Mouse (Mus musculus): Measurements from ENCODE around the gene Galnt9. TPM values are rescaled to one million over a fixed set of nuclear protein-coding genes. Genes with fewer than 3 reads are reported as not detected.

Gene Galnt9
- polyA plus RNA-seq, 1 experiment from 2014 or later = 5.6 TPM

- Histone ChIP-seq H3K4me3 (ENCODE audit: low read depth, low read length) (no peak overlapping the region), H3K4me1 (ENCODE audit: control insufficient read depth, insufficient read depth, low read length) (no peaks in the 10 kb centered on the region), H3K9me3 (ENCODE audit: control insufficient read depth, low read length) (no peaks in the 10 kb centered on the region), H3K9ac (ENCODE audit: low read length) (no peak overlapping the region), H3K27ac (ENCODE audit: low read depth, low read length) (no peak overlapping the region), H3K36me3 (ENCODE audit: control insufficient read depth, insufficient read depth, low read length) (no peaks in the 10 kb centered on the region), H3K4me2 (ENCODE audit: low read depth) (no peak overlapping the region), H3K27me3 (ENCODE audit: control insufficient read depth, insufficient read depth, low read length) (no peaks in the 10 kb centered on the region)
- DNase-seq (ENCODE audit: low spot score) = no peak
- no peak for ATAC-seq (ENCODE audit: insufficient read depth, low FRiP score, low TSS enrichment)
- WGBS = 82% methylated on average over 4 of the region's 4 CpGs
Measured at GRCm38 (mm10) chr5:110523296-110523695, 20.9 kb upstream of the Galnt9 start.

- ATAC-seq (ENCODE audit: insufficient read depth, low FRiP score, low TSS enrichment) (no peak), DNase-seq (ENCODE audit: low spot score) (no peak)
- Histone ChIP-seq H3K9ac (ENCODE audit: low read length) (no peak overlapping the region), H3K27ac (ENCODE audit: low read depth, low read length) (no peak overlapping the region), H3K4me1 (ENCODE audit: control insufficient read depth, insufficient read depth, low read length) (no peaks in the 10 kb centered on the region), H3K36me3 (ENCODE audit: control insufficient read depth, insufficient read depth, low read length) (no peaks in the 10 kb centered on the region), H3K27me3 (ENCODE audit: control insufficient read depth, insufficient read depth, low read length) (no peaks in the 10 kb centered on the region), H3K4me2 (ENCODE audit: low read depth) (no peak overlapping the region), H3K9me3 (ENCODE audit: control insufficient read depth, low read length) (no peaks in the 10 kb centered on the region), H3K4me3 (ENCODE audit: low read depth, low read length) (no peak overlapping the region)
- 83% methylated on average over 6 of the region's 6 CpGs for WGBS
Measured at GRCm38 (mm10) chr5:110525701-110526100, 18.5 kb upstream of the Galnt9 start.

- no peaks in the 10 kb centered on the region for H3K4me1 ChIP-seq (ENCODE audit: control insufficient read depth, insufficient read depth, low read length)
- no peaks in the 10 kb centered on the region for H3K9me3 ChIP-seq (ENCODE audit: control insufficient read depth, low read length)
- no peaks in the 10 kb centered on the region for H3K27me3 ChIP-seq (ENCODE audit: control insufficient read depth, insufficient read depth, low read length)
- no peak overlapping the region for H3K9ac ChIP-seq (ENCODE audit: low read length)
- WGBS = 85% methylated on average over 4 of the region's 4 CpGs
- ATAC-seq (ENCODE audit: insufficient read depth, low FRiP score, low TSS enrichment) (no peak), DNase-seq (ENCODE audit: low spot score) (no peak)
- H3K27ac ChIP-seq (ENCODE audit: low read depth, low read length) = no peak overlapping the region
- H3K4me2 ChIP-seq (ENCODE audit: low read depth) = no peak overlapping the region
- no peak overlapping the region for H3K4me3 ChIP-seq (ENCODE audit: low read depth, low read length)
- H3K36me3 ChIP-seq (ENCODE audit: control insufficient read depth, insufficient read depth, low read length) = no peaks in the 10 kb centered on the region
Measured at GRCm38 (mm10) chr5:110526556-110526955, 17.6 kb upstream of the Galnt9 start.

GRCm38 (mm10) chr5:110531091-110531490 is 13.1 kb upstream of the Galnt9 start:
- Histone ChIP-seq H3K9ac (ENCODE audit: low read length) (no peak overlapping the region), H3K27me3 (ENCODE audit: control insufficient read depth, insufficient read depth, low read length) (no peaks in the 10 kb centered on the region), H3K9me3 (ENCODE audit: control insufficient read depth, low read length) (no peaks in the 10 kb centered on the region), H3K4me1 (ENCODE audit: control insufficient read depth, insufficient read depth, low read length) (no peaks in the 10 kb centered on the region), H3K4me2 (ENCODE audit: low read depth) (no peak overlapping the region), H3K36me3 (ENCODE audit: control insufficient read depth, insufficient read depth, low read length) (no peaks in the 10 kb centered on the region), H3K27ac (ENCODE audit: low read depth, low read length) (no peak overlapping the region), H3K4me3 (ENCODE audit: low read depth, low read length) (no peak overlapping the region)
- WGBS = 81% methylated on average over 4 of the region's 4 CpGs
- DNase-seq (ENCODE audit: low spot score) = no peak
- ATAC-seq (ENCODE audit: insufficient read depth, low FRiP score, low TSS enrichment) = no peak

DNA sequence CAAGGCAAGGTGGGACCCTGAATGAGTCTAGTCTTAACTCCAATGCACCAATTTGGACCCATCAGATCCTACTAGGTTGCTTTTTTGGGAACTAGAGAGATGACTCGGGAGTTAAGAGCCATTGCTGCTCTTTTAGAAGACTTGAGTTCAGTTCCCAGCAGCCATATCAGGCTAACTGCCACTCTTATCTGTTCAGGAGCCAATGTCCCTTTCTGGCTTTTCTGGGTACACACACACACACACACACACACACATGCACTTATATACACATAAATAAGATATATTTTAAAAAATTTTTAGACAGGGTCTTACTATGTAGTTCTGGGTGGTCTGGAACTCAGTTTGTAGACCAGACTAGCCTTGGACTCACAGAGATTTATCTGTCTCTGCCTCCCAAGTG is 9.8 kb upstream of the Galnt9 start:
- WGBS = 86% methylated on average over 1 of the region's 1 CpGs
- Histone ChIP-seq H3K9ac (ENCODE audit: low read length) (no peak overlapping the region), H3K4me3 (ENCODE audit: low read depth, low read length) (no peak overlapping the region), H3K27me3 (ENCODE audit: control insufficient read depth, insufficient read depth, low read length) (no peaks in the 10 kb centered on the region), H3K9me3 (ENCODE audit: control insufficient read depth, low read length) (no peaks in the 10 kb centered on the region), H3K36me3 (ENCODE audit: control insufficient read depth, insufficient read depth, low read length) (no peaks in the 10 kb centered on the region), H3K27ac (ENCODE audit: low read depth, low read length) (no peak overlapping the region), H3K4me1 (ENCODE audit: control insufficient read depth, insufficient read depth, low read length) (no peaks in the 10 kb centered on the region), H3K4me2 (ENCODE audit: low read depth) (no peak overlapping the region)
- ATAC-seq (ENCODE audit: insufficient read depth, low FRiP score, low TSS enrichment) (no peak), DNase-seq (ENCODE audit: low spot score) (no peak)

GRCm38 (mm10) chr5:110535964-110536363 is 8.2 kb upstream of the Galnt9 start:
- H3K4me2 ChIP-seq (ENCODE audit: low read depth) = no peak overlapping the region
- no peaks in the 10 kb centered on the region for H3K27me3 ChIP-seq (ENCODE audit: control insufficient read depth, insufficient read depth, low read length)
- DNase-seq (ENCODE audit: low spot score) = no peak
- H3K4me3 ChIP-seq (ENCODE audit: low read depth, low read length) = no peak overlapping the region
- no peak for ATAC-seq (ENCODE audit: insufficient read depth, low FRiP score, low TSS enrichment)
- no peak overlapping the region for H3K27ac ChIP-seq (ENCODE audit: low read depth, low read length)
- no peaks in the 10 kb centered on the region for H3K9me3 ChIP-seq (ENCODE audit: control insufficient read depth, low read length)
- no peaks in the 10 kb centered on the region for H3K4me1 ChIP-seq (ENCODE audit: control insufficient read depth, insufficient read depth, low read length)
- H3K36me3 ChIP-seq (ENCODE audit: control insufficient read depth, insufficient read depth, low read length) = no peaks in the 10 kb centered on the region
- 69% methylated on average over 8 of the region's 8 CpGs for WGBS
- no peak overlapping the region for H3K9ac ChIP-seq (ENCODE audit: low read length)

DNA sequence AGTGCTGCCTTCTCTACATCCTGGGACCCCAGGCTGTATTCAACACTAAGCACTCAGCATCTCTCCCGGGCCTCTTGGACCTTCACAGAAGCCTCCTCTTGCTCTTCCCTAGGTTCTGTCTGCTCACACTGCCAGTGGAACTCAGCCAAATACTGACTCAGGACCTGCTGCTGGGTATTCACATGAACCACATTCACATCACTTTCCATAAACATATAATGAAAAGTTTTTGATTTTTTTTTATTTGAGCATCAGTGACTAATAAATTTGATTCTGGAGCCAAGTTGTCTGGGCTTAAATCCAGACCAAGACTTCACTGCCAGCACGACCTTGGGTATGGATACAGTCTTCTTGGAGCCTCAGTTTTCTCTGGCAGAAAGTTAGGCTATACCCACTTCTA is 3.2 kb upstream of the Galnt9 start:
- ATAC-seq (ENCODE audit: insufficient read depth, low FRiP score, low TSS enrichment) (no peak), DNase-seq (ENCODE audit: low spot score) (no peak)
- peaks cover 26% of the 10 kb centered on the region for H3K27me3 ChIP-seq (ENCODE audit: control insufficient read depth, insufficient read depth, low read length)
- H3K4me1 ChIP-seq (ENCODE audit: control insufficient read depth, insufficient read depth, low read length) = peaks cover 8% of the 10 kb centered on the region; the same call in 1 of the 2 replicates
- H3K9me3 ChIP-seq (ENCODE audit: control insufficient read depth, low read length) = no peaks in the 10 kb centered on the region
- H3K9ac ChIP-seq (ENCODE audit: low read length) = no peak overlapping the region
- H3K27ac ChIP-seq (ENCODE audit: low read depth, low read length) = no peak overlapping the region
- no peaks in the 10 kb centered on the region for H3K36me3 ChIP-seq (ENCODE audit: control insufficient read depth, insufficient read depth, low read length)
- no peak overlapping the region for H3K4me2 ChIP-seq (ENCODE audit: low read depth)
- no peak overlapping the region for H3K4me3 ChIP-seq (ENCODE audit: low read depth, low read length)
- 60% methylated on average over 2 of the region's 2 CpGs for WGBS

DNA sequence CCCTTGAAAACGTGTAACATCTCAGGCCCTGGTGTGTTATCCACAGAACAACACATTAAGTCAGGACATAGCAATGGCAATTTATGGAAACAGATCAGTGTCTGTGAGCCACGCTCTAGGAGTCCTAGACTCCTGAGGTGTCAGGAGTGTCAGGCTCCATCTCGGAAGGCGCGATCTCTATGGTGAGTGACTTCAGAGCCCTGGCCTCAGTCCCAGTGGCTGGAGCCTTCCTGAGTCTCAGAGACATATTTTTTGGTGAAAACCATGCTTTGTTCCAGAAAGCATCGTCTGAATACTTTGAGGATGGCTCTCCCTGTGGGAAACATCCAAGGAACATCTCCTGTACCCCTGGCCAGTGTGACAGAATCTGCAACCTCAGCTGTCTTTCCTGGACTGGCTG is 2.7 kb upstream of the Galnt9 start:
- 75% methylated on average over 6 of the region's 6 CpGs for WGBS
- H3K4me1 ChIP-seq (ENCODE audit: control insufficient read depth, insufficient read depth, low read length) = peaks cover 8% of the 10 kb centered on the region; the same call in 1 of the 2 replicates
- peaks cover 26% of the 10 kb centered on the region for H3K27me3 ChIP-seq (ENCODE audit: control insufficient read depth, insufficient read depth, low read length)
- DNase-seq (ENCODE audit: low spot score) (no peak), ATAC-seq (ENCODE audit: insufficient read depth, low FRiP score, low TSS enrichment) (no peak)
- H3K4me3 ChIP-seq (ENCODE audit: low read depth, low read length) = no peak overlapping the region
- no peaks in the 10 kb centered on the region for H3K9me3 ChIP-seq (ENCODE audit: control insufficient read depth, low read length)
- no peak overlapping the region for H3K9ac ChIP-seq (ENCODE audit: low read length)
- no peak overlapping the region for H3K4me2 ChIP-seq (ENCODE audit: low read depth)
- no peaks in the 10 kb centered on the region for H3K36me3 ChIP-seq (ENCODE audit: control insufficient read depth, insufficient read depth, low read length)
- H3K27ac ChIP-seq (ENCODE audit: low read depth, low read length) = no peak overlapping the region

DNA sequence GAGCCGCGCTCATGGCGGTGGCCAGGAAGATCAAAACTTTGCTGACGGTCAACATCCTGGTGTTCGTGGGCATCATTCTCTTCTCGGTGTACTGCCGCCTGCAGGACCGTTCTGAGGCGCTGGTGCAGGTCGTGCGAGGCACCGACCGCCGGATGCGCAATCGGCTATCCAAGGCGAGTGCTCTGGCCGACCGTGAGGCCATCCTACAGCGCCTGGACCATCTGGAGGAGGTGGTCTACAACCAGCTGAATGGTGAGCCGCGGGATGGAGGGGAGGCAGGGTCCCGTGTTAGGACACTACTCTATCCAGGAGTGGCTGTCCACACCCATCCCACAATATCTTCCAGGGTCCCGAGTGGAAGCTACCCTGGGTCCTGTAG is 525 bp downstream of the Galnt9 start:
- H3K36me3 ChIP-seq (ENCODE audit: control insufficient read depth, insufficient read depth, low read length) = no peaks in the 10 kb centered on the region
- H3K9me3 ChIP-seq (ENCODE audit: control insufficient read depth, low read length) = no peaks in the 10 kb centered on the region
- H3K4me2 ChIP-seq (ENCODE audit: low read depth) = peak overlapping the region; percentile 68
- no peak overlapping the region for H3K27ac ChIP-seq (ENCODE audit: low read depth, low read length)
- H3K4me3 ChIP-seq (ENCODE audit: low read depth, low read length) = peak overlapping the region; percentile 43
- peaks cover 8% of the 10 kb centered on the region; the same call in 1 of the 2 replicates for H3K4me1 ChIP-seq (ENCODE audit: control insufficient read depth, insufficient read depth, low read length)
- 0 out of 2 replicates have a peak, but pooled peaks have one; percentile 27 for ATAC-seq (ENCODE audit: insufficient read depth, low FRiP score, low TSS enrichment)
- 3% methylated on average over 24 of the region's 24 CpGs for WGBS
- no peak for DNase-seq (ENCODE audit: low spot score)
- H3K9ac ChIP-seq (ENCODE audit: low read length) = peak overlapping the region; percentile 35; the same call in 1 of the 2 replicates
- peaks cover 26% of the 10 kb centered on the region for H3K27me3 ChIP-seq (ENCODE audit: control insufficient read depth, insufficient read depth, low read length)

Data from neural tube, embryonic 11.5 days (tissue).